In the genomic region with DNA sequence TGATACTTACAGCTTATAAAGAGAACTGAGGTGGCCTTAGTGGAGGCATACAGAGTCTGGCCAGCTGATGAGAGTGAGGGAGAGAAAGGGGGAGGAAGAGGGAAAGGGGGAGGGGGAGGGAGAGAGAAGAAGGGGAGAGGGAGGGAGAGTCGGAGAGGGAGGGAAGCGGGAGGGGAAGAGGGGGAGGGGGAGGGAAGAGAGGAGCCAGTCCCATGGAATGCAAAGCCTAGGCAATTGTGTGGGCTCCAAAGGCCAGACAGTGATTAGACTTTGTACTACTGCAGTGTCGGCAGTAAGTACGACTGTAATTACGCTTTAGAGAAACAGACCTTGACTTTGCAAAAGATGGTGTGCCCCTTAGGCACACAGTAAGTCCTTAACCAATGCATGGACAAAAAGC, we compare ENCODE assay signal across 16 mouse cellular contexts. TPM values are rescaled to one million over a fixed set of nuclear protein-coding genes. Genes with fewer than 3 reads are reported as not detected.
DNase-seq lines count a peak whose midpoint lies in the region; ATAC-seq and TF ChIP-seq lines count a peak whose summit lies in the region.
"Had no signal": no experiment of that assay in that cellular context is flagged by ENCODE, and none has a peak within 500 bp of the region (broad histone marks: within the 10 kb centered on the region; RNA-seq: fewer than 3 reads in every experiment).

No protein-coding gene starts in this region.

- peaks cover 10% of the 10 kb centered on the region for H3K4me1 ChIP-seq in liver, adult 2 months (ENCODE audit: control insufficient read depth, insufficient read depth, low read length)
- peaks cover 35% of the 10 kb centered on the region for H3K4me1 ChIP-seq in liver, embryonic 12.5 days
- peaks cover 34% of the 10 kb centered on the region for H3K4me1 ChIP-seq in hindbrain, postnatal 0 days (ENCODE audit: insufficient read depth, low read length)
- peaks cover 76% of the 10 kb centered on the region for H3K4me1 ChIP-seq in neural tube, embryonic 13.5 days (replicated peaks)

- WGBS in liver, adult 2 months: 23% methylated on average over 5 of the region's 5 CpGs
- WGBS in liver, embryonic 12.5 days (ENCODE audit: insufficient replicate concordance): 54% methylated on average over 5 of the region's 5 CpGs
- 29% methylated on average over 5 of the region's 5 CpGs for WGBS in hindbrain, postnatal 0 days
- WGBS in neural tube, embryonic 13.5 days: 51% methylated on average over 5 of the region's 5 CpGs

- no peaks in the 10 kb centered on the region for H3K27me3 ChIP-seq in liver, adult 2 months (ENCODE audit: control insufficient read depth, insufficient read depth, low read length)
- H3K27me3 ChIP-seq in liver, embryonic 12.5 days (replicated peaks): peaks cover 31% of the 10 kb centered on the region
- H3K27me3 ChIP-seq in hindbrain, postnatal 0 days (ENCODE audit: insufficient read depth, low read length): no peaks in the 10 kb centered on the region
- H3K27me3 ChIP-seq in neural tube, embryonic 13.5 days: no peaks in the 10 kb centered on the region
- H3K27me3 ChIP-seq: limb, embryonic 12.5 days had no signal

- no peaks in the 10 kb centered on the region for H3K9me3 ChIP-seq in liver, embryonic 12.5 days (replicated peaks)
- no peaks in the 10 kb centered on the region for H3K9me3 ChIP-seq in hindbrain, postnatal 0 days (ENCODE audit: low read length)
- no peaks in the 10 kb centered on the region for H3K9me3 ChIP-seq in neural tube, embryonic 13.5 days
- H3K9me3 ChIP-seq: limb, embryonic 12.5 days had no signal

- no peak overlapping the region for H3K9ac ChIP-seq in liver, adult 2 months (ENCODE audit: low read depth, low read length)
- no peak overlapping the region for H3K9ac ChIP-seq in liver, embryonic 12.5 days
- no peak overlapping the region for H3K9ac ChIP-seq in hindbrain, postnatal 0 days (replicated peaks; ENCODE audit: low read length)
- 0 out of 2 replicates have a peak overlapping the region, but pooled peaks have one; percentile 5 for H3K9ac ChIP-seq in neural tube, embryonic 13.5 days
- H3K9ac ChIP-seq: limb, embryonic 12.5 days had no signal

- H3K36me3 ChIP-seq in liver, adult 2 months (ENCODE audit: control insufficient read depth, insufficient read depth, low read length): no peaks in the 10 kb centered on the region
- H3K36me3 ChIP-seq in liver, embryonic 12.5 days: no peaks in the 10 kb centered on the region
- no peaks in the 10 kb centered on the region for H3K36me3 ChIP-seq in hindbrain, postnatal 0 days (ENCODE audit: insufficient read depth, low read length)
- H3K36me3 ChIP-seq in neural tube, embryonic 13.5 days: peaks cover 14% of the 10 kb centered on the region

- TF ChIP-seq CTCF in liver, adult 2 months (IDR thresholded peaks at IDR 0.05; ENCODE audit: low read depth, low read length): no peak
- no peak for TF ChIP-seq CTCF in hindbrain, postnatal 0 days (IDR thresholded peaks at IDR 0.05; ENCODE audit: low read depth)
- no peak for TF ChIP-seq CTCF in left cerebral cortex, adult 2 months (IDR thresholded peaks at IDR 0.05)

- TF ChIP-seq POLR2A in liver, adult 2 months (IDR thresholded peaks at IDR 0.05; ENCODE audit: extremely low read depth, insufficient read depth, low read length): no peak

- no peak overlapping the region for H3K27ac ChIP-seq in liver, adult 2 months (replicated peaks; ENCODE audit: insufficient read depth, low read depth, low read length)
- no peak overlapping the region for H3K27ac ChIP-seq in liver, embryonic 12.5 days
- H3K27ac ChIP-seq in hindbrain, postnatal 0 days: no peak overlapping the region
- H3K27ac ChIP-seq in neural tube, embryonic 13.5 days (replicated peaks): no peak overlapping the region
- H3K27ac ChIP-seq in left cerebral cortex, adult 2 months: no peak overlapping the region
- H3K27ac ChIP-seq: limb, embryonic 12.5 days; stomach, postnatal 0 days had no signal

- no peak for ATAC-seq in liver, embryonic 12.5 days
- no peak for ATAC-seq in hindbrain, postnatal 0 days
- ATAC-seq in neural tube, embryonic 13.5 days (ENCODE audit: low read depth): no peak
- ATAC-seq in frontal cortex, adult (ENCODE audit: low TSS enrichment): no peak
- ATAC-seq: CD4-positive, CD25-positive, alpha-beta regulatory T cell, adult 4 months had no signal

- intact Hi-C loops in left cerebral cortex, adult 2 months (cut with DNase I): no loop called here

- H3K79me2 ChIP-seq in liver, adult 2 months (ENCODE audit: control insufficient read depth, insufficient read depth, low read length): peaks cover 8% of the 10 kb centered on the region; the same call in 1 of the 2 replicates

- peak; percentile 44 for DNase-seq in liver, adult 2 months (ENCODE audit: extremely low read depth, low read depth, low spot score)
- peak; percentile 14 for DNase-seq in hindbrain, postnatal 0 days (ENCODE audit: low spot score)
- DNase-seq in kidney, postnatal 10 days: peak; percentile 74
- no peak for DNase-seq in layer of hippocampus, adult 9-11 months
- DNase-seq in left cerebral cortex, adult 2 months (ENCODE audit: extremely low spot score in 1 of 2, low spot score in 2 of 2): no peak
- DNase-seq: cerebellum, postnatal 36 days; heart, postnatal 10 days; lung, postnatal 4 days; right cerebral cortex, postnatal 4 days had no signal

- no peak overlapping the region for H3K4me3 ChIP-seq in liver, adult 2 months (ENCODE audit: insufficient read depth, low read depth, low read length)
- H3K4me3 ChIP-seq in liver, embryonic 12.5 days: no peak overlapping the region
- no peak overlapping the region for H3K4me3 ChIP-seq in hindbrain, postnatal 0 days (ENCODE audit: low read length)
- no peak overlapping the region for H3K4me3 ChIP-seq in neural tube, embryonic 13.5 days
- H3K4me3 ChIP-seq in left cerebral cortex, adult 2 months: no peak overlapping the region
- H3K4me3 ChIP-seq: limb, embryonic 12.5 days had no signal

- H3K4me2 ChIP-seq in liver, embryonic 12.5 days: no peak overlapping the region
- H3K4me2 ChIP-seq in hindbrain, postnatal 0 days (ENCODE audit: low read depth, low read length): peak overlapping the region; percentile 25; the same call in 1 of the 2 replicates
- peak overlapping the region; percentile 95 for H3K4me2 ChIP-seq in neural tube, embryonic 13.5 days
- H3K4me2 ChIP-seq: limb, embryonic 12.5 days had no signal

RNA-seq across cellular contexts. Expression of a gene that starts 3.9 kb away (rescaled TPM):
- 0.92 and 2.8 TPM in 2 replicates for total RNA-seq in liver, adult 2 months (2014; rRNA removed)
- 1.6 and 1.7 TPM in 2 replicates for polyA plus RNA-seq in liver, adult 2 months (2012; rRNA removed)
- polyA plus RNA-seq in liver, embryonic 12.5 days (2016; fragmentation: Nextera tagmentation; extraction: Ambion mirVana): 0.94 and 1.0 TPM in 2 replicates
- 133 and 150 TPM in 2 replicates for total RNA-seq in hindbrain, postnatal 0 days (2014; rRNA removed)
- polyA plus RNA-seq in hindbrain, postnatal 0 days (2015; fragmentation: Nextera tagmentation; extraction: Ambion mirVana): 10.7 and 10.9 TPM in 2 replicates
- polyA plus RNA-seq in neural tube, embryonic 13.5 days (2015; fragmentation: Nextera tagmentation; extraction: Ambion mirVana): 11.9 and 12.6 TPM in 2 replicates
- total RNA-seq in left cerebral cortex, adult 2 months (2021): 100 to 1,000 TPM; 116 to 123 TPM

RNA-seq across cellular contexts. Expression of a gene that starts 11.7 kb away (rescaled TPM):
- total RNA-seq in liver, adult 2 months (2014; rRNA removed): not detected in 2 replicates
- not detected in 2 replicates for polyA plus RNA-seq in liver, adult 2 months (2012; rRNA removed)
- not detected in 2 replicates for polyA plus RNA-seq in liver, embryonic 12.5 days (2016; fragmentation: Nextera tagmentation; extraction: Ambion mirVana)
- total RNA-seq in hindbrain, postnatal 0 days (2014; rRNA removed): not detected in 2 replicates
- polyA plus RNA-seq in hindbrain, postnatal 0 days (2015; fragmentation: Nextera tagmentation; extraction: Ambion mirVana): 0.81 TPM in 2 replicates
- 0.31 and 0.85 TPM in 2 replicates for polyA plus RNA-seq in neural tube, embryonic 13.5 days (2015; fragmentation: Nextera tagmentation; extraction: Ambion mirVana)
- under 1 TPM; 0.21 to 0.34 TPM for total RNA-seq in left cerebral cortex, adult 2 months (2021)
- total RNA-seq: granulocyte monocyte progenitor cell, adult 5-6 weeks; heart, postnatal 10 days had no signal
- polyA plus RNA-seq: limb, embryonic 12.5 days had no signal

RNA-seq across cellular contexts. Expression of a gene that starts 32.9 kb away (rescaled TPM):
- total RNA-seq in liver, adult 2 months (2014; rRNA removed): 15.3 and 25.1 TPM in 2 replicates
- polyA plus RNA-seq in liver, adult 2 months (2012; rRNA removed): 22.6 and 24.4 TPM in 2 replicates
- 259 and 263 TPM in 2 replicates for polyA plus RNA-seq in liver, embryonic 12.5 days (2016; fragmentation: Nextera tagmentation; extraction: Ambion mirVana)
- total RNA-seq in hindbrain, postnatal 0 days (2014; rRNA removed): 50.9 and 76.3 TPM in 2 replicates
- polyA plus RNA-seq in hindbrain, postnatal 0 days (2015; fragmentation: Nextera tagmentation; extraction: Ambion mirVana): 164 and 168 TPM in 2 replicates
- polyA plus RNA-seq in neural tube, embryonic 13.5 days (2015; fragmentation: Nextera tagmentation; extraction: Ambion mirVana): 184 and 214 TPM in 2 replicates
- 10 to 100 TPM; 60.0 to 64.2 TPM for total RNA-seq in left cerebral cortex, adult 2 months (2021)

Comparison
In these comparisons a context has a peak if more than half of its experiments do, and no peak if none do; other contexts are left out.
1. DNase-seq: peak in liver, adult 2 months (single experiment), hindbrain, postnatal 0 days (single experiment) and kidney, postnatal 10 days (single experiment); none in layer of hippocampus, adult 9-11 months (single experiment) and left cerebral cortex, adult 2 months (0 of 2).